Mouse (Mus musculus): ENCODE measurements around the gene Zfp146. TPM values are rescaled to one million over a fixed set of nuclear protein-coding genes. Genes with fewer than 3 reads are reported as not detected.
A peak's percentile ranks its signal among the peaks of the same experiment; 100 is the strongest.
"Not testable (repeated sequence)": the region's sequence is repeated elsewhere in the genome, so short reads cannot be mapped to it uniquely, and the experiment has no call there.

The Zfp146 gene
- total RNA-seq, 4 experiments from 2014 or later = 22.6 to 31.4 (median 26.4) TPM

- no peak for DNase-seq (ENCODE audit: low spot score in 2 of 2)
These were observed 39.6 kb downstream of the Zfp146 start for GRCm38 (mm10) chr7:30129900-30130299.

- no peak for DNase-seq (ENCODE audit: low spot score in 2 of 2)
These were observed 47.4 kb downstream of the Zfp146 start for GRCm38 (mm10) chr7:30122188-30122530.

GRCm38 (mm10) chr7:30121308-30122187, 48.0 kb downstream of the Zfp146 start, which contains the start of gene Zfp382:
Gene Zfp382 (plus strand): TSS chr7:30121942.
- DNase-seq (ENCODE audit: low spot score in 2 of 2) = peak; percentile 73 to 84

- not testable (repeated sequence) for DNase-seq (ENCODE audit: low spot score in 2 of 2)
These were observed 51.6 kb downstream of the Zfp146 start for GRCm38 (mm10) chr7:30117935-30118334.

- no peak for DNase-seq (ENCODE audit: low spot score in 2 of 2)
These were observed 53.5 kb downstream of the Zfp146 start for GRCm38 (mm10) chr7:30116076-30116475.

Other genes with a start within 250 kb of the Zfp146 start
- 1 to 10 TPM; 4.9 to 7.3 (median 6.3) TPM for gene Zfp74, start 215.7 kb downstream of the Zfp146 start, total RNA-seq (2022)
- gene Zfp568, start 185.8 kb downstream of the Zfp146 start, total RNA-seq (2022) = 10 to 100 TPM; 10.9 to 22.2 (median 12.3) TPM
- gene Zfp14, start 118.4 kb downstream of the Zfp146 start, total RNA-seq (2022) = 1 to 10 TPM; 1.2 to 2.1 (median 1.6) TPM
- gene Zfp82, start 96.8 kb downstream of the Zfp146 start, total RNA-seq (2022) = 1 to 10 TPM in 3 of 4 experiments, under 1 TPM in 1; 0.19 to 2.2 (median 1.6) TPM
- gene Gm26920, start 79.3 kb downstream of the Zfp146 start, total RNA-seq (2022) = 1 to 10 TPM in 1 of 4 experiments, not detected in 3; 1.9 TPM
- gene Zfp566, start 79.2 kb downstream of the Zfp146 start, total RNA-seq (2022) = 1 to 10 TPM; 2.3 to 3.7 (median 3.0) TPM
- gene Zfp260, start 75.0 kb downstream of the Zfp146 start, total RNA-seq (2022) = 10 to 100 TPM; 34.0 to 49.3 (median 42.0) TPM
- gene Zfp382, start 47.8 kb downstream of the Zfp146 start, total RNA-seq (2022) = 1 to 10 TPM in 1 of 4 experiments, under 1 TPM in 3; 0.87 to 1.1 (median 0.95) TPM
- gene Cox7a1, start 14.4 kb upstream of the Zfp146 start, total RNA-seq (2022) = 100 to 1,000 TPM; 730 to 997 (median 888) TPM
- 100 to 1,000 TPM; 164 to 196 (median 175) TPM for gene Capns1, start 29.1 kb upstream of the Zfp146 start, total RNA-seq (2022)
- 10 to 100 TPM; 55.8 to 67.4 (median 62.3) TPM for gene Polr2i, start 62.2 kb upstream of the Zfp146 start, total RNA-seq (2022)
- gene Tbcb, start 62.5 kb upstream of the Zfp146 start, total RNA-seq (2022) = 10 to 100 TPM; 26.8 to 38.6 (median 31.1) TPM
- not detected for gene Ovol3, start 66.0 kb upstream of the Zfp146 start, total RNA-seq (2022)
- not detected for gene Thap8, start 110.3 kb upstream of the Zfp146 start, total RNA-seq (2022)
- 1 to 10 TPM in 3 of 4 experiments, under 1 TPM in 1; 0.90 to 2.3 (median 1.4) TPM for gene Wdr62, start 110.7 kb upstream of the Zfp146 start, total RNA-seq (2022)
- gene Clip3, start 122.0 kb upstream of the Zfp146 start, total RNA-seq (2022) = 1 to 10 TPM; 1.1 to 7.3 (median 3.4) TPM
- 10 to 100 TPM; 21.4 to 31.1 (median 26.4) TPM for gene Alkbh6, start 139.0 kb upstream of the Zfp146 start, total RNA-seq (2022)
- gene Syne4, start 145.1 kb upstream of the Zfp146 start, total RNA-seq (2022) = 1 to 10 TPM in 2 of 4 experiments, under 1 TPM in 1, not detected in 1; 0.73 to 1.7 (median 1.3) TPM
- gene E130208F15Rik, start 152.0 kb upstream of the Zfp146 start, total RNA-seq (2022) = under 1 TPM; 0.32 to 0.92 (median 0.53) TPM
- gene Sdhaf1, start 154.1 kb upstream of the Zfp146 start, total RNA-seq (2022) = 1 to 10 TPM; 5.9 to 8.7 (median 7.5) TPM
- gene Lrfn3, start 193.0 kb upstream of the Zfp146 start, total RNA-seq (2022) = 1 to 10 TPM; 4.5 to 7.5 (median 5.6) TPM
- gene Tyrobp, start 244.0 kb upstream of the Zfp146 start, total RNA-seq (2022) = 1 to 10 TPM in 2 of 4 experiments, under 1 TPM in 2; 0.82 to 5.5 (median 2.1) TPM